Mouse (Mus musculus) liver, adult 2 months (tissue): Measurements from ENCODE around the gene Dok4.

Experiments used
- CTCF ChIP-seq: fragments of 200-500 bp; IDR thresholded peaks from 2 replicates; pipeline ENCODE4 v1.5.1; 2011; ENCODE audit warnings: low read depth, low read length, control low read depth
- POLR2A ChIP-seq: fragments of 200-500 bp; IDR thresholded peaks from 2 replicates; pipeline ENCODE4 v1.6.1; 2011; ENCODE audit warnings: low read length, control low read depth; ENCODE audit not compliant: insufficient read depth; ENCODE audit errors: extremely low read depth

DNA sequence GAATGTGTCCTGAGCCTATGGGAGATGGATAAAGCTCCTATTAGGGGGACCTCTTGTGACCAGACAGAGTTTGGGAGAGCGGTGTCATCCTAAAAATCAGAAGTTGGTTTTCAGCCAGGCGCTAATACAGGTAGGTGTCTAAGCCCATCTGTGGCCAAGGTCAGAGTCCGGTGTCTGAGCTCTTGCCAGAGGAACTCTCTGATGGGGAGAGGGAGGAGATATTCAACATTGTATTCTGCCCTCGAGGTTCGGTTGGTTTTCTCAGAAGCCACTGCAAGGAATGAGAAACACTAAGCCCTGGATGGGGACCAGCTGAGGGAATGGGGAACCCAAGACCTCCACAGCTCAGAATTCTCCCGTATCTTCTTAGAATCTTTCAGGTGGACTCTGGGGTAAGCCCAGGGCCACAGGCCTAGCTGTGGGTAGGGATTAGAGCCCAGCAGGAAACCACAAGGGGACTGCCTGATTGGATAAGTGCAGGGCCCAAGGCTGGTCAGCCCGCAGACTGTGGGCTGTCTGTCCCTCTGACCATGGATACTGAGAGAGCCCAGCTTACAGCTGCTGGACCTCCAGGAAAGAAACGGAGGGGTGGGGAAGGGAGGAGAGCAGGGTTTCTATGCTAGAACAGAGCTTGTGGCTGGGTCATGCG, 40.3 kb upstream of the Dok4 start:
- TF ChIP-seq POLR2A (no peak), CTCF (no peak)
